Mouse (Mus musculus) mouse trophoblast stem cell (cell line): ENCODE results near the gene Actl6b.
"Not testable (repeated sequence)": the region's sequence is repeated elsewhere in the genome, so short reads cannot be mapped to it uniquely, and the experiment has no call there.

Experiments used
- in situ Hi-C, 2 experiments: fragments of 300-500 bp; cut with MseI, MboI; formaldehyde crosslinking; loops; 2 replicates in 1 of 2; 3 replicates in 1 of 2; pipeline ENCODE4 v1.15.1; 2025

Gene Actl6b

DNA sequence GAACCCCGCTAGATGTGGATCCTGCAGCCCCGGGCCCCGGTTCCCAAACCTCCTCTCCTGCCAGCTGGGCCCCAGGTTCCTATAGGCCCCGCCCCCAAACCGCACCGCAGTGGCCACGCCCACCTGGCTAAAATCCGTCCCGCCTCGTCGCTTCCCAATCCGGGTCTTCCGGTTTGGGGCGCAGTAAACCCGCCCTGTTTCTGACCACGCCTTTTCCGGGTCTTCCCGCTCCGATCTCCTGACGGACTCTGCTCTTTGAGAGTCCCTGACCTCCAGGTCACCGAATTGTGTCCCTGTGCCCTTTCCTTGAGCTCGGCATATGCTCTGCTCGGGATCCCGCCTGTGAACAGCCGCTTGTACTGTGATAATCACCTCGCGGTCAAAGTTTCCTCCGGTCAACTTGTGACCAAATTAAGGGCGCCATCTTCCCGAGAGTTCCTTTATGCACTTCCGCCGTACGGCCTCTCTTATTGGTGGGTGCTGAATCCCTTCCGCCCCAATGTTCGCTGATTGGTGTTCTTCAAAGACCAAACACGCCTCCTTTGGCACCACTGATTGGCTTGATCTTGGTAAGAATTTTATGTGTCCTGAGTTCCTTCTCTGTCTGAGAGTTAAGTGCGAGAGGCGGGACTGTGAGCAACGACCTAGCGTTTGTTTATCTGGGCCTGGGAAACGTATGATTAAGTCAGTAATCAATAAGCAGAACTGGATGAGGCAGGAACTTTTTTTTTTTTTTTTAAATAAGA is 47.5 kb downstream of the Actl6b start, which contains the start of gene Mospd3:
Gene Mospd3, minus strand, starts transcription at position 440 of the 746 bp plus-strand sequence.
- in situ Hi-C loops: no loop called here

DNA sequence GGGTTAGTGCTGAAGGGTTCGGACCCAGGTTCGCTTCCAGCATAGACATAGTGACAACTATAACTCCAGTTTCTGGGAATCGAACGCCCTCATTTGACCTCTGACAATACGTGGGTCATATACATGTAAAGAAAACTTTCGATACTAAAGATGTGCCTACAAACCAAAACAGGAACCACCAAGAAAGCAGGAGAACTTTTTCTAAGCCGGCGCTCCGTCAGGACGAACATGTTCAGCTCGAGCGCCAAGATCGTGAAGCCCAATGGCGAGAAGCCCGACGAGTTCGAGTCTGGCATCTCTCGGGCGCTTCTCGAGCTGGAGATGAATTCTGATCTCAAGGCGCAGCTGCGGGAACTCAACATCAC is 48.0 kb downstream of the Actl6b start:
- in situ Hi-C loops: no loop called here

DNA sequence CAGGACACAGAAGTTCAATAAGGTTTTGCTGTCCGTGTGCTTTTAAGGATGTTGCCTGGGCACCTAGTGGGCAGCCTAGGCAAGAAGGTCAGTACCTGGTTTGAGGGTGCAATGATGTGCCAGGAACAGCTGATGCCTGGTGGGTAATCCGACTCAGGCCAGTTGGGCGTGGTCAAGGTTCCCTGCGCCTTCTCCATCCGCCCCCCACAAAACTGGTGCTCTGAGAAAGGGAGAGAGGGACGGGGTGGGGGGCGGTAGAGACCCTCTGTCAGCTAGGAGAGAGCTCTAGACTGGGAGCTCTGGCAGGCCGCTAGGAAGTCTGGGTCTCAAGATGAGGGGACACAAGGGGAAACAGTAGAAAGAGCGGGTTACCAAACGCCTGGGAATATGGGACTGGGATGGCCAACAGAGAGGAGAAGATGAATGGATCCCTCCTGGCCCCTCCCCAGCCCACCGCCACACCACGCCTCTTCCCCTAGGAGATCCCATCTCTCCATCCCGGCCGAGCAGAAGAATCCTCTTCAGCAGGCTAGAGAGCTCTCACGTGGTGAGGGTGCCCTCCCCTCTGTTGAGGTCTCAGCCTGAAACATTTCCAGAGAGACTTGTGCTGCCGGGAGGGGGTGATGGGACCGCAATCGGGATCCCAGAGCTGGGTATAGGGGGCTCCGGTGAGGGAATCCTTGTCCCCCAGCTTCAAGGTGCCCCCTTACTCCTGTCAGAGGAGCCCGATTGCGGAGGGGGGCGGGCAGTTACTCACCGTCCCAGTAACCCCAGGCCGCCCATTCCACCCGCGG is 54.7 kb downstream of the Actl6b start:
- in situ Hi-C loops: no loop called here

DNA sequence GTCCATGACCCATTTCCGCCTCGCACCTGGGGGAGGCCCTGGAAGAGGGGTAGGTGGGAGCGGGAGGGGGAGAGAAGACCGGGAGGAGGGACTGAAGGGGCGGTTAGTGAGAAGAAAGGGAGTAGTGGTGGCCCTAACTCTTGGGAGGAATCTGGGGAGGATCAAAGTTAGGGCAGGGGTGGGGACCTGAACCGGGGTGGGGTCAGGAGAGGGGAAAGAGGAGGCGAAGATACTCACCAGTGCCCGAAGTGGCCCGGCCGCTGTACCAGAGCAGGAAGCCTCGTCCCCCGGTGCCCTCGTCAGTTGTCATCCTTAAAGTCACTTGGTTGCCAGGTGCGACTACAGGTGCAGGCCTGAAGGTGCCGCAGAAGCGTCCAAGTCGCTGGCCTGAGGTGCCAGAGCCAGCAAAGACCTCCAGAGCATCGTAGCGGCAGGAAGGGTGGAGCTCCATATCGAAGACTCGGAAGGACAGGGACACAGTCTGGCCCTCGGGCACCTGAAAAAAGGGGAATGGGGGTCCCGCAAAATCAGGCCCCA is 55.4 kb downstream of the Actl6b start:
- in situ Hi-C loops: no loop called here

DNA sequence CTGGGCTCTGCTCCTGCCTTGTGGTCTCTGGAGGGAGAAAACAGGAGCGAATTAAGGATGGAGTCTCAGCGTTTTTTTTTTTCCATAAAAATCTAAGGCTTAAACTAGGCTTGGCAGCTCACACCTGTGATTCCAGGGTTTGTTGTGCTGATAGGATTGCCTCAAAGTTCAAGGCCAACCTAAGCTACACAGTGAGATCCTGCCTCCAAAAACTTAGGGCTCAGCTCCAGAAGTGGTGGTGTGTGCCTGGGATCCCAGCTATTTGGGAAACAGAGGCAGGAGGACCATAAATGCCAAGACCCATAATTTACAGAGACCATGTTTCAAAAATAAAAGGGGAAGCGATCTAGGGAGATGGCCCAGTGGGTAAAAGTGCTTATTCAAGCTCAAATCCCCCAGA is 56.0 kb downstream of the Actl6b start:
- in situ Hi-C loops: no loop called here

DNA sequence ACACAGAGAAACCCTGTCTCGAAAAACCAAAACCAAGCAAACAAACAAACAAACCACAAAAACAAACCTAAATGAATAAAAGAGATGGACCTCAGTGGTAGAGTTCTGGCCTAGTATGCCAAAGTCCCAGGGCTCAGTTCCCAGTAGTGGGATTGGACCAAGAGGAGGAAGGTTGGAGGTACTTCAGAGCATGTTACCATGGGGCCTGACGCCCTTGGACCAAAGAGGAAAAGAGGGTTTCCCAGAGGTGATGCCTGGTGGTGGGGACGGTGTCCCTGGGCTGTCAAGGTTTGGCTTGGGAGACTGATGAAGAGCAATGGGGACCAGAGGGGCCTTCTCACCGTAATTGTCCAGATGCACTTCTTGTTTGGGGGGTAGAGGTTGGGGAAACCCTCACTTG is 56.7 kb downstream of the Actl6b start:
- in situ Hi-C loops: no loop called here

DNA sequence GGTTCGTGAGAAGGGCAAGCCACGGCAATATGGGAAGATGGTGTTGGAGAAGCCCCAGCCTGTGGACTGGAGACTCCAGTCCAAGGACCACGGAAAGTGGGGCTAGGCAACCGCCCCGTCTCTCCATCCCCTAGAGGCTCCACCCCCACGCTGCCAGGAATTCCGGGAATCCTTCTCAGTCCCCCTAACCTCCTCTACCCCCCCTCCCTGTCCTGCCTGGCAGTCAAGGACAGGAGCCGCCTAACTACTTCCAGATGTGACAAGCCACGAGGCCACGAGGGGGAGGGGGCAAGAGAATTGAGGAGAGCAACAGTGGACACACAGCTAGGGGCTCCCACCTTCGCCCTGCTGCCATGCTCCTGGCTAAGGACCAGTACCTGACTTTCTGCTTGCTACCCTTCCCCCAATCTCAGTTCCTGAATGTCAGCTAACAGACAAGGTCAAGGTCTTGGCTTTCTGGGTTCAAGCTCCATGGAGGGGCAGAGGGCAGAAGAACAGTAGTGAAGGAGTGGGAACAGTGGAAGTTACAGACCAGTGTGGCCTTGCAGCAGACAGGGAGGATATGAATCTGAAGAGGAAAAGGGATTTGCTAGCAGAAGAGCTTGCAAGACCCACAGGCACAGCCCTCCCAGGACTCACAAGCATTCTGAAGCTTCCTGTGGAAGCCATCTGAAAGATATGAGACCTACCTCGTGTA is 57.4 kb downstream of the Actl6b start:
- in situ Hi-C loops: no loop called here

DNA sequence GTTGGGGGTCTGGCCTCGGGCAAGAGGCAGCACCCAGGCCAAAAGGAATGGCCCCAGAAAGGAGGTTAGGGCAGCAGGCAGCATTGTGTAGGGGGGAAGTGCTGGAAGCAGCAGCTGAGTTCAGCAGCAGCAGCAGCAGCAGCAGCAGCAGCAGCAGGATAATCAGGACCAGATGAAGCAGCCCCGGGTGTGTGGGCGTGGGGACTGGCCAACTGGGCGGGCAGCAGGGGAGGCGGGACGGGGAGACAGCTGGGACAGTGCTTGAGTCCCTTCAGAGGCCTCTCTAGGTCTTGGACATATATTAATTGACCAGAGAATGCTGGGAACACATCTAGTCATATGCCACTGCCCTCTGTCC is 57.9 kb downstream of the Actl6b start:
- in situ Hi-C loops: no loop called here

DNA sequence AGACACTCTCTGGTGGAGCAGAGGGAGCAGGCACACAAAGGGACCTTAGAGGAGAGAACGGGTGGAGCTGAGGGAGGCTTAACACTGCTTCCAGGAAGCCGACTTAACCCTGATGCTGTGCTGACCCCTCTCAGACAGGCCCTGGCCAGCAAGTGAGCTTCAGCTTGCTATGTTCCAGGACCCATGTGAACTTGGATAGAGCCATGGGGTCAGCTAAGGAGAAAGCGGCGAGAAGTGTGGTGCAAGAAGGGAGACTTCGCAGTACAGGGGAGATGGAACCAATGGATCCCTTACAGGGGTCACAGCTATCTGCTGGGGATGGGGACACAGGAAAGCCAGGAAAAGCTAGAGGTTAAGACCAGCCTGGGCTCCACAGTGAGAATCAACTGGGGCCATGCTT is 59.8 kb downstream of the Actl6b start:
- in situ Hi-C loops: no loop called here

DNA sequence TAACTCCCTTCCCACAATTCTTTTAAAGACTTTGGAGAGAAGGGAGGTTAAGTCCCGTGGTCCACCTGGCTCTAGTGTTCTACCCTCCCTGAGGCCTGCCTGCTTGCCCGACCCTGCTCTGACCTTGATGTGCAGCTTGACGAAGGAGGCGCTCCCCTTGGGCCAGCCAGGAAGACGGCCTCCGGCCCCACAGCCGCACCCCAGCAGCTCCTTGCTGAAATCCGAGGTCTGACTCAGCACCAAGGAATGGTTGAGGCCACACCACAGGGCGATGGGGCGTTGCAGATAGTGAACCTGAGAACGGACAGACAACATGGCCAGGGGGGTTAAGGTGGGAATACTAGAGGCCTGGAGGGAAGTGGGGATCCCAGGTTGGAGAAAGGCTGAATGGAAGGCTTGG is 60.2 kb downstream of the Actl6b start, which contains the start of gene Pcolce:
Gene Pcolce, minus strand, starts transcription at position 235 of the 400 bp plus-strand sequence.
- in situ Hi-C loops: no loop called here

DNA sequence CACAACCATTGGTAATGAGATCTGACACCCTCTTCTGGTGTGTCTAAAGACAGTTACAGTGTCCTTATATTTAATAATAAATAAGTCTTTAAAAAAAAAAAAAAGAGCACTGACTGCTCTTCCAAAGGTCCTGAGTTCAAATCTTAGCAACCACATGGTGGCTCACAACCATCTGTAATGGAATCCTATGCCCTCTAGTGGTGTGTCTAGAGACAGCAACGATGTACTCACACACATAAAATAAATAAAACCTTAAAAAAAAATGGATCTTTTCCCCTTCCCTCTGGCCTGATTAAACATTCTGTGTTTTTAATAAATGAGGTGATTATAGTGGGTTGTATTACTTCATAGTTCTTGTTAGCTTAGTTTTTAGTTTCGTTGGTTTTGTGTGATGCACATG is 61.6 kb downstream of the Actl6b start:
- in situ Hi-C loops: not testable (repeated sequence)

DNA sequence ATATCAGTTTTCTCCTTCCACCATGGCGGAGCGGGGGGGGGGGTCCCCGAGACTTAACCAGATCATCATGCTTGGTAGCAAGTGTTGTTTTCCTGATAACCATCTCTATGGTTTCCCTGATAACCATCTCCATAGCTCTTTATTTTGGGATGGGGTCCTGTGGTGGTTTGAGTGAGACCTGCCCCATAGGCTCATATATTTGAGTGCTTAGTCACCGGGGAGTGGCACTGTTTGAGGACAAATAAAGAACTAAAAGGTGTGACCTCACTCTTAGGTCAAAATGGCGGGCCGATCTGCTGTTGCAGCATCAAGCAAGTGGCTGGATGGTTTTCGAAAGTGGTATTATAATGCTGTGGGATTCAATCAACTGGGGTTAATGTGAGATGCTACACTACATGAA is 62.0 kb downstream of the Actl6b start:
- in situ Hi-C loops: no loop called here
